Mouse (Mus musculus) hindbrain, embryonic 16.5 days (tissue): ENCODE measurements at regions not wholly inside any gene's neighbourhood (a gene's known extent, or its start where the extent isn't known, plus 50 kb on each side); places are given as distances from the start of the nearest gene placed in this dataset.

Source experiments
- ATAC-seq: fragments of 200-750 bp; cut with Nextera tagmentation; 2 replicates; pipeline ENCODE4 v1.8.0; 2017; ENCODE audit warnings: moderate TSS enrichment, moderate library complexity
- H3K27ac ChIP-seq: fragments of 300-500 bp; sonication (generic); 2 replicates; pipeline ENCODE4 v1.5.1; 2014; ENCODE audit warnings: low read depth, mild to moderate bottlenecking, control low read depth, low read length, moderate library complexity
- H3K27me3 ChIP-seq: fragments of 300-500 bp; sonication (generic); replicated peaks from 2 replicates; pipeline ENCODE4 v1.6.1; 2014; ENCODE audit warnings: low read length; ENCODE audit not compliant: control insufficient read depth, insufficient read depth
- H3K36me3 ChIP-seq: fragments of 300-500 bp; sonication (generic); 2 replicates; pipeline ENCODE4 v1.6.1; 2014; ENCODE audit warnings: mild to moderate bottlenecking, low read length, moderate library complexity, mixed read lengths; ENCODE audit not compliant: control insufficient read depth, insufficient read depth
- H3K4me1 ChIP-seq: fragments of 300-500 bp; sonication (generic); 2 replicates; pipeline ENCODE4 v1.6.1; 2014; ENCODE audit warnings: low read depth, low read length; ENCODE audit not compliant: control insufficient read depth, insufficient read depth
- H3K4me2 ChIP-seq: fragments of 300-500 bp; sonication (generic); 2 replicates; pipeline ENCODE4 v1.6.1; 2014; ENCODE audit warnings: mild to moderate bottlenecking, low read length, control low read depth, moderate library complexity
- H3K4me3 ChIP-seq: fragments of 300-500 bp; sonication (generic); 2 replicates; pipeline ENCODE4 v1.5.1; 2014; ENCODE audit warnings: mild to moderate bottlenecking, low read length, control low read depth, moderate library complexity
- H3K9ac ChIP-seq: fragments of 300-500 bp; sonication (generic); 2 replicates; pipeline ENCODE4 v1.6.1; 2014; ENCODE audit warnings: low read depth, mild to moderate bottlenecking, control low read depth, low read length, moderate library complexity
- H3K9me3 ChIP-seq: fragments of 300-500 bp; sonication (generic); 2 replicates; pipeline ENCODE4 v1.6.1; 2014; ENCODE audit warnings: mild to moderate bottlenecking, low read length, moderate library complexity; ENCODE audit not compliant: control insufficient read depth
- WGBS: fragments of 180-500 bp; shearing (Covaris S2); extraction: QIAGEN DNeasy Blood & Tissue Kit; methylation state at CpG from one replicate; pipeline ENCODE4 v1.1.7; 2014; 5-methylcytosine and 5-hydroxymethylcytosine counted together

- no peak overlapping the region for H3K27ac ChIP-seq
- no peaks in the 10 kb centered on the region for H3K27me3 ChIP-seq
- H3K4me1 ChIP-seq: no peaks in the 10 kb centered on the region
- whole genome bisulfite sequencing: 14% methylated on average over 1 of the region's 1 CpGs
- no peak overlapping the region for H3K4me2 ChIP-seq
- no peaks in the 10 kb centered on the region for H3K36me3 ChIP-seq
- no peak overlapping the region for H3K9ac ChIP-seq
- ATAC-seq: peak; percentile 76; the same call in 1 of the 2 replicates
- H3K4me3 ChIP-seq: no peak overlapping the region
- H3K9me3 ChIP-seq: no peaks in the 10 kb centered on the region
Observed at GRCm38 (mm10) chr5:64452668-64453334, 296.7 kb downstream of the Tbc1d1 start.

- Histone ChIP-seq H3K4me3 (no peak overlapping the region), H3K27me3 (no peaks in the 10 kb centered on the region), H3K36me3 (no peaks in the 10 kb centered on the region), H3K9me3 (no peaks in the 10 kb centered on the region), H3K4me1 (no peaks in the 10 kb centered on the region), H3K27ac (no peak overlapping the region), H3K4me2 (no peak overlapping the region), H3K9ac (no peak overlapping the region)
- WGBS: 81% methylated on average over 5 of the region's 5 CpGs
- ATAC-seq: no peak
Observed at GRCm38 (mm10) chr5:64459807-64460206, 303.7 kb downstream of the Tbc1d1 start.

- ATAC-seq: no peak
- WGBS: 39% methylated on average over 1 of the region's 1 CpGs
Observed at GRCm38 (mm10) chr5:64460891-64461290, 304.8 kb downstream of the Tbc1d1 start.

GRCm38 (mm10) chr5:64461592-64461991, 305.5 kb downstream of the Tbc1d1 start:
- Histone ChIP-seq H3K4me2 (no peak overlapping the region), H3K4me1 (no peaks in the 10 kb centered on the region)
- WGBS: 85% methylated on average over 4 of the region's 4 CpGs

More at GRCm38 (mm10) chr5:64460891-64461290, 304.8 kb downstream of the Tbc1d1 start:
- no peaks in the 10 kb centered on the region for H3K4me1 ChIP-seq
- no peaks in the 10 kb centered on the region for H3K9me3 ChIP-seq
- H3K27ac ChIP-seq: no peak overlapping the region
- H3K4me2 ChIP-seq: no peak overlapping the region
- H3K4me3 ChIP-seq: no peak overlapping the region
- no peaks in the 10 kb centered on the region for H3K36me3 ChIP-seq
- no peak overlapping the region for H3K9ac ChIP-seq
- H3K27me3 ChIP-seq: no peaks in the 10 kb centered on the region

DNA sequence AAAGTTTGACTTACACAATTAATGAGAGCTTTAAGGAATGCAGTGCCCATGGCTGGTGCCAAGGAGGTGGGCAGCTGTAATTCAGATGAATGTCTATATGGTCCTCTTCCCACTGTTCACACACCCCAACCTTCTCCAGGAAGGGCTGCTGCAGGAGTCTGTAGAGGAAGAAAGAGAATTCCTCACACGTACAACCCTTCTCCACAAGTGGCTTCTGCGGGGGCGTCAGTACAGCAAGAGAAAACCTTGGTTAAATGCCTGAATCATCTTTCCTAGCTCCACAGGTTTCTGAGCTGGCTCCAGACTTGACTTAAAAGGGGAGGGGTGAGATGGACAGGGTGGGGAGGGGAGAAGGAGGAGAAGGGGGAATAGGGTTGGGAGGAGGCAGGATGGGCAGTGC, 306.3 kb downstream of the Tbc1d1 start:
- Histone ChIP-seq H3K9ac (no peak overlapping the region), H3K27ac (no peak overlapping the region), H3K4me1 (no peaks in the 10 kb centered on the region), H3K4me2 (no peak overlapping the region), H3K27me3 (no peaks in the 10 kb centered on the region), H3K9me3 (no peaks in the 10 kb centered on the region), H3K36me3 (no peaks in the 10 kb centered on the region), H3K4me3 (no peak overlapping the region)
- 77% methylated on average over 3 of the region's 3 CpGs for WGBS
- ATAC-seq: no peak

More at GRCm38 (mm10) chr5:64461592-64461991, 305.5 kb downstream of the Tbc1d1 start:
- no peaks in the 10 kb centered on the region for H3K27me3 ChIP-seq
- H3K9me3 ChIP-seq: no peaks in the 10 kb centered on the region
- no peaks in the 10 kb centered on the region for H3K36me3 ChIP-seq
- no peak overlapping the region for H3K27ac ChIP-seq
- no peak for ATAC-seq
- H3K9ac ChIP-seq: no peak overlapping the region
- no peak overlapping the region for H3K4me3 ChIP-seq

DNA sequence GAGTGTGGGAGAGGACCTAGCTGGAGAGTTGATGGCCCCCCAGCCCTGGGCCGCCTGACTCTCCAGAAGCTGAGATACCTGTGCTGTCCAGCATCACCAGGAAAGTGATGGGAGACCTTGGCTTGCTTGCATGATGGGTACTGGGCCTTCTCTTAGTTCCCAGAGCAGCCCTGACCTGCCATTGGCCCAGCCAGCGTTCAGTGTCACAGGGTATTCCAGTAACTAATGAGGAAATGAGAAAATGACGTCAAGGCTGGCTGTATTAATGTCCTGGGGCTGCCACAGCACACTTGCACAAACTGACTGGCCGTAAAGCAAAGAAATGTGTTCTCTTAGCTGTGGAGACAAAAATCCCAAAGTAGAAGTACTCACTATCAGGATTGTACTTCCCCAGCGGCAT, 307.5 kb downstream of the Tbc1d1 start:
- Histone ChIP-seq H3K36me3 (no peaks in the 10 kb centered on the region), H3K9me3 (no peaks in the 10 kb centered on the region), H3K9ac (no peak overlapping the region), H3K27ac (no peak overlapping the region), H3K4me3 (no peak overlapping the region), H3K27me3 (no peaks in the 10 kb centered on the region), H3K4me2 (no peak overlapping the region), H3K4me1 (no peaks in the 10 kb centered on the region)
- no peak for ATAC-seq
- 77% methylated on average over 5 of the region's 5 CpGs for WGBS

DNA sequence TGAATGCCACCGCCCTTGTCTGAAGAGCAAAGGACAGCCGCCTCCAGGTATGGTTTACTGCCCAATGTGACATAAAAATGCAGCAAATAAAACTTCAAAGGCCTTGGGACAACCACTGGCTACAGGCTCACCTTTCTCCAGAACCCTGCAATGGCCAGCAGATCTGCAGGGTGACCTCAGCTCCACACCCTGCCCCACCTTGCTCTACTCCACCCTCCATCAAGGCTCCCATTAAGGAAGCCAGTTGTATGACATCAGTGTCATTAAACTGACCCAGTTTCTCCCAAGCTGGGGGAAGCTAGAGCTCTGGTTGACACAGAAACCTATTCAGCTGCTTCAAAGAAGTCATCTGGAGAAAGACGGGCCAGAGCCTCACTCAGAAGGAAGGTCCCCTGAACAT, 310.2 kb downstream of the Tbc1d1 start:
- Histone ChIP-seq H3K27me3 (no peaks in the 10 kb centered on the region), H3K9ac (no peak overlapping the region), H3K36me3 (no peaks in the 10 kb centered on the region), H3K4me2 (no peak overlapping the region), H3K4me3 (no peak overlapping the region), H3K27ac (no peak overlapping the region), H3K4me1 (no peaks in the 10 kb centered on the region), H3K9me3 (no peaks in the 10 kb centered on the region)
- 96% methylated on average over 3 of the region's 3 CpGs for WGBS
- ATAC-seq: no peak

DNA sequence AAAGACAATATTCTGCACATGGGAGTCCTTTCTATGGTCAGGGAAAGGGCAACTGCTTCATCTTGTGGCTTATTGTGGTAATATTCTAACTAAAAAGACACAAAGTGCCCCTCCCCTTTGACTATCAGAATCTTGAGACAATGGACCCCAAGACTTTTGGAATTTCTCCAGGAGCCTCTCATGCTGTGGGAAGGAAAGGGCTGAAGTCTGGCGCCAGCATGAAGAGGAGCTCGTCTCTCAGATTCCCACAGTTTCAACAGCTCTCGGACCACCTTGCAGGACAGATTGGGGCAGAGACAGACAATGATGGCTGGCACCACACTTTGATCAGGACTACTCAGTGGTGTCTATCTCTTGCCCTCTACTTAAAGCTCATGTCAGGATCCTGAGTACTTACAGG, 311.8 kb downstream of the Tbc1d1 start:
- H3K4me3 ChIP-seq: no peak overlapping the region
- no peaks in the 10 kb centered on the region for H3K27me3 ChIP-seq
- no peak overlapping the region for H3K9ac ChIP-seq
- 61% methylated on average over 3 of the region's 3 CpGs for WGBS
- no peak for ATAC-seq
- H3K9me3 ChIP-seq: no peaks in the 10 kb centered on the region
- H3K4me1 ChIP-seq: no peaks in the 10 kb centered on the region
- H3K36me3 ChIP-seq: no peaks in the 10 kb centered on the region
- no peak overlapping the region for H3K4me2 ChIP-seq
- no peak overlapping the region for H3K27ac ChIP-seq

DNA sequence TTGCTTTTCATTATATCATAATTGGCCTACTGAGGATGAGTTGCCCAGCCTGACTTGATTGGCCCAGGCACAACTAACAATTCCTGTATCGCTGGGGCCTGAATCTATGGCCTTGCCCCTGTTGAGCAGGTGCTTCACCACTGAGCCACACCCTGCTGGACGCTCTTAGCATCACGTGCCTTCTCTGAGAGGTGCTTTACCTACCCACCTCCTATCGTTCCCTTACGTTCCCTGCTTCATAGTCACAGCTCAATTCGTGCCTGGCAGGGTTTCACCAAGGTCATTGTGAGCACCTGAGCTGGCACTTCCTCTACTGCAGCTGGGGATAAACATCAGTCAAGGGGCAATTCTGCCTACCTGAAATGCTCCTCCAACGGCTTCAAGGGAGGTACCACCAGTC, 312.2 kb downstream of the Tbc1d1 start:
- Histone ChIP-seq H3K4me1 (no peaks in the 10 kb centered on the region), H3K36me3 (no peaks in the 10 kb centered on the region), H3K4me2 (no peak overlapping the region), H3K9me3 (no peaks in the 10 kb centered on the region), H3K4me3 (no peak overlapping the region), H3K9ac (no peak overlapping the region), H3K27ac (no peak overlapping the region), H3K27me3 (no peaks in the 10 kb centered on the region)
- no peak for ATAC-seq
- 87% methylated on average over 7 of the region's 7 CpGs for WGBS
